Mouse (Mus musculus): ENCODE results near the gene Arhgap21.

DNA sequence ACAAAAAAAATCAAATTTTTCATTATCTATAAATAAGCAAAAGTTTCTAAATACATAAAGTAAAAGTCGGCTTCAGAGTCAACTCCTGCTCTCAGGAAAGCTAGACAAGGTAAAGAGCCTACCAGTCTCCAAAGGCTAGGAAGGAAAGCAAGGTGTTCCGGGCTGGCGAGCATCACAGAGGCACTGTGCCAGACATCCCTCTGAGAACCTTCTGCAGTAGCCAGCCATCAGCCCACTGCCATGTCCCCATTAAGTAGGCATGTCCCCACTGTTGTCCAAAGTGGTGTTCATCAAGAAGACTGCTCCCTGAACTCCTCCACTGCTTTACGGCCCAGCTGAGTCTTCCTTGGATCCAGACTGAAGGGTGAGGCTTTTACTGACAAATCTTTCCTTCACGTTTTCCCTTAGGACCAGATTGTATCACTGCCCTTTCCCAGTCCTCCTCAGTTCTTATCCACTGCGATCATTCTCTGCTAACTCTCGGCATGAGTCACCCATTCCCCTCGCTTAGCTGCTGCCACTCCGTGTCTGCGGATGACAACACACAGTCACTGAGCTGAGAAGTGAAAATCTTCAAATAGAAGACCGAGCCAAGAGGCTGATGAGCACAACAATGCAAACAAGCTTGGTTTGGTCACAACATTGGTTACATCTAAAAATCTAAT is 65.6 kb downstream of the Arhgap21 start:
- TF ChIP-seq CTCF (IDR thresholded peaks at IDR 0.05; ENCODE audit: insufficient read depth, low read length), result no peak
- TF ChIP-seq POLR2A (IDR thresholded peaks at IDR 0.05; ENCODE audit: borderline replicate concordance, extremely low read depth, low read depth, low read length), result no peak

All from lung, adult 2 months (tissue).